Mouse (Mus musculus): ENCODE data around the gene Tbx10. TPM values are rescaled to one million over a fixed set of nuclear protein-coding genes. Genes with fewer than 3 reads are reported as not detected.
A peak's percentile ranks its signal among the peaks of the same experiment; 100 is the strongest.

Gene Tbx10
- polyA plus RNA-seq, 1 experiment from 2014 or later, result 0.03 TPM

GRCm38 (mm10) chr19:4012432-4013022 is 20.0 kb downstream of the Tbx10 start, which contains the start of gene Ndufv1:
TSS of gene Ndufv1 (minus strand) at chr19:4012806.
- TF ChIP-seq CTCF (IDR thresholded peaks at IDR 0.05), result no peak
- H3K27me3 ChIP-seq, result no peaks in the 10 kb centered on the region
- POLR2A ChIA-PET, result interaction anchor here (2.9 kb wide), 1 partner anchor 12 kb away, joined by 14 read pairs; the partner anchor contains the start of genes Gm49405 and Nudt8
- DNase-seq (ENCODE audit: low read depth, low spot score), result peak; percentile 98
- ATAC-seq, result peak; percentile 94
- in situ Hi-C loops (cut with MboI; ENCODE audit: low pct_unique_long_range_greater_than_20kb), result no loop called here
- CTCF ChIA-PET, result interaction anchor here (0.8 to 3.1 kb wide), 16 partner anchors 10 to 96 kb away, joined by 3 to 31 read pairs (median 5); partner anchors contain the start of genes Acy3, Aldh3b1, Aldh3b3 and Doc2g

GRCm38 (mm10) chr19:4013066-4013465 is 20.5 kb downstream of the Tbx10 start:
- H3K27me3 ChIP-seq, result no peaks in the 10 kb centered on the region
- no peak for DNase-seq (ENCODE audit: low read depth, low spot score)
- CTCF ChIA-PET, result interaction anchor here (0.9 to 3.1 kb wide), 16 partner anchors 11 to 97 kb away, joined by 3 to 31 read pairs (median 5); partner anchors contain the start of genes Acy3, Aldh3b1, Aldh3b3 and Doc2g
- no peak for ATAC-seq
- POLR2A ChIA-PET, result no interaction called here
- in situ Hi-C loops (cut with MboI; ENCODE audit: low pct_unique_long_range_greater_than_20kb), result no loop called here
- TF ChIP-seq CTCF (IDR thresholded peaks at IDR 0.05), result no peak

- ATAC-seq (no peak), DNase-seq (ENCODE audit: low read depth, low spot score) (no peak)
- ChIA-PET CTCF (interaction anchor here (1.2 to 3.1 kb wide), 2 partner anchors 33 to 68 kb away, joined by 4 to 31 read pairs; partner anchors contain the start of gene Gstp2), POLR2A (no interaction called here)
- in situ Hi-C loops (cut with MboI; ENCODE audit: low pct_unique_long_range_greater_than_20kb), result loop anchor here (5.0 kb wide), 2 partner anchors 37 to 72 kb away; no protein-coding TSS in a partner anchor
- H3K27me3 ChIP-seq, result no peaks in the 10 kb centered on the region
- TF ChIP-seq CTCF (IDR thresholded peaks at IDR 0.05), result no peak
Observed at GRCm38 (mm10) chr19:4014802-4015201, 22.2 kb downstream of the Tbx10 start.

- POLR2A ChIA-PET, result no interaction called here
- ATAC-seq, result no peak
- TF ChIP-seq CTCF (IDR thresholded peaks at IDR 0.05), result no peak
- DNase-seq (ENCODE audit: low read depth, low spot score), result no peak
- CTCF ChIA-PET, result interaction anchor here (1.2 to 1.5 kb wide), 2 partner anchors 32 to 69 kb away, joined by 4 read pairs; no protein-coding TSS in a partner anchor
- H3K27me3 ChIP-seq, result no peaks in the 10 kb centered on the region
- in situ Hi-C loops (cut with MboI; ENCODE audit: low pct_unique_long_range_greater_than_20kb), result loop anchor here (5.0 kb wide), 2 partner anchors 37 to 72 kb away; no protein-coding TSS in a partner anchor
Observed at GRCm38 (mm10) chr19:4015635-4016034, 23.1 kb downstream of the Tbx10 start.

- no peak for TF ChIP-seq CTCF (IDR thresholded peaks at IDR 0.05)
- ATAC-seq (no peak), DNase-seq (ENCODE audit: low read depth, low spot score) (no peak)
- CTCF ChIA-PET, result interaction anchor here (1.7 to 6.5 kb wide), 4 partner anchors 16 to 34 kb away, joined by 7 to 74 read pairs (median 10); partner anchors contain the start of gene Gstp2
- no peaks in the 10 kb centered on the region for H3K27me3 ChIP-seq
- in situ Hi-C loops (cut with MboI; ENCODE audit: low pct_unique_long_range_greater_than_20kb), result loop anchor here (5.0 kb wide), 2 partner anchors 34 to 69 kb away; no protein-coding TSS in a partner anchor
- POLR2A ChIA-PET, result no interaction called here
Observed at GRCm38 (mm10) chr19:4017921-4018587, 25.5 kb downstream of the Tbx10 start.

- peak; percentile 98 for TF ChIP-seq CTCF (IDR thresholded peaks at IDR 0.05)
- POLR2A ChIA-PET, result interaction anchor here (1.0 kb wide), 2 partner anchors 27 to 29 kb away, joined by 4 read pairs; partner anchors contain the start of gene Gstp2
- ATAC-seq (peak; percentile 67), DNase-seq (ENCODE audit: low read depth, low spot score) (peak; percentile 64)
- in situ Hi-C loops (cut with MboI; ENCODE audit: low pct_unique_long_range_greater_than_20kb), result loop anchor here (5.0 kb wide), 2 partner anchors 33 to 68 kb away; no protein-coding TSS in a partner anchor
- CTCF ChIA-PET, result interaction anchor here (0.8 to 6.5 kb wide), 11 partner anchors 15 to 230 kb away, joined by 3 to 74 read pairs (median 4); partner anchors contain the start of genes Cdk2ap2, Gstp1 and Gstp2
- no peaks in the 10 kb centered on the region for H3K27me3 ChIP-seq
Observed at GRCm38 (mm10) chr19:4018743-4019583, 26.4 kb downstream of the Tbx10 start.

- no peak for TF ChIP-seq CTCF (IDR thresholded peaks at IDR 0.05)
- DNase-seq (ENCODE audit: low read depth, low spot score), result no peak
- ChIA-PET CTCF (interaction anchor here (6.5 kb wide), 1 partner anchor 25 kb away, joined by 74 read pairs; the partner anchor contains the start of gene Gstp2), POLR2A (no interaction called here)
- in situ Hi-C loops (cut with MboI; ENCODE audit: low pct_unique_long_range_greater_than_20kb), result no loop called here
- peaks cover 2% of the 10 kb centered on the region for H3K27me3 ChIP-seq
- ATAC-seq, result no peak
Observed at GRCm38 (mm10) chr19:4023185-4023584, 30.6 kb downstream of the Tbx10 start.

- ATAC-seq, result no peak
- in situ Hi-C loops (cut with MboI; ENCODE audit: low pct_unique_long_range_greater_than_20kb), result no loop called here
- ChIA-PET POLR2A (interaction anchor here (0.6 to 1.6 kb wide), 3 partner anchors 9 to 22 kb away, joined by 3 to 7 read pairs (median 3); no protein-coding TSS in a partner anchor), CTCF (interaction anchor here (1.2 kb wide), 1 partner anchor 20 kb away, joined by 3 read pairs; no protein-coding TSS in a partner anchor)
- no peak for DNase-seq (ENCODE audit: low read depth, low spot score)
- H3K27me3 ChIP-seq, result peaks cover 2% of the 10 kb centered on the region
- no peak for TF ChIP-seq CTCF (IDR thresholded peaks at IDR 0.05)
Observed at GRCm38 (mm10) chr19:4027576-4027975, 35.0 kb downstream of the Tbx10 start.

GRCm38 (mm10) chr19:4032668-4033067 is 40.1 kb downstream of the Tbx10 start:
- DNase-seq (ENCODE audit: low read depth, low spot score), result no peak
- no peak for ATAC-seq
- POLR2A ChIA-PET, result no interaction called here
- CTCF ChIA-PET, result interaction anchor here (1.0 to 2.6 kb wide), 4 partner anchors 13 to 20 kb away, joined by 3 to 8 read pairs (median 3); partner anchors contain the start of gene Gstp2
- no peaks in the 10 kb centered on the region for H3K27me3 ChIP-seq
- no peak for TF ChIP-seq CTCF (IDR thresholded peaks at IDR 0.05)
- in situ Hi-C loops (cut with MboI; ENCODE audit: low pct_unique_long_range_greater_than_20kb), result no loop called here
